Mouse (Mus musculus) embryonic facial prominence, embryonic 12.5 days (tissue): ENCODE measurements around the gene Ticam1. TPM values are rescaled to one million over a fixed set of nuclear protein-coding genes. Genes with fewer than 3 reads are reported as not detected.

ENCODE experiments used
- ATAC-seq: fragments of 200-750 bp; cut with Nextera tagmentation; 2 replicates; pipeline ENCODE4 v1.8.0; 2017; ENCODE audit not compliant: insufficient number of reproducible peaks, insufficient read depth, low FRiP score, low TSS enrichment
- H3K27ac ChIP-seq: fragments of 300-500 bp; sonication (generic); 2 replicates; pipeline ENCODE4 v1.5.1; 2016; ENCODE audit warnings: mild to moderate bottlenecking
- H3K27me3 ChIP-seq: fragments of 300-500 bp; sonication (generic); 2 replicates; pipeline ENCODE4 v1.6.1; 2016; ENCODE audit warnings: mild to moderate bottlenecking, moderate library complexity
- H3K36me3 ChIP-seq: fragments of 300-500 bp; sonication (generic); 2 replicates; pipeline ENCODE4 v1.6.1; 2016; ENCODE audit warnings: mild to moderate bottlenecking
- H3K4me1 ChIP-seq: fragments of 300-500 bp; sonication (generic); 2 replicates; pipeline ENCODE4 v1.6.1; 2016
- H3K4me2 ChIP-seq: fragments of 300-500 bp; sonication (generic); replicated peaks from 2 replicates; pipeline ENCODE4 v1.6.1; 2016; ENCODE audit warnings: mild to moderate bottlenecking, moderate library complexity
- H3K4me3 ChIP-seq: fragments of 300-500 bp; sonication (generic); 2 replicates; pipeline ENCODE4 v1.5.1; 2016; ENCODE audit warnings: mild to moderate bottlenecking
- H3K9ac ChIP-seq: fragments of 300-500 bp; sonication (generic); 2 replicates; pipeline ENCODE4 v1.6.1; 2016; ENCODE audit warnings: mild to moderate bottlenecking, moderate library complexity
- H3K9me3 ChIP-seq: fragments of 300-500 bp; sonication (generic); 2 replicates; pipeline ENCODE4 v1.6.1; 2016; ENCODE audit warnings: mild to moderate bottlenecking, moderate library complexity
- WGBS: fragments of 180-500 bp; shearing (Covaris S2); methylation state at CpG from one replicate; pipeline ENCODE4 v1.1.7; 2016; 5-methylcytosine and 5-hydroxymethylcytosine counted together
- polyA plus RNA-seq: library from polyadenylated mRNA; unstranded; fragments of >200 nt; fragmentation: Nextera tagmentation; extraction: Ambion mirVana; gene quantifications from 2 replicates; pipeline ENCODE4 v1.2.1, GENCODE M21; 2016

The Ticam1 gene
- polyA plus RNA-seq: 2.7 and 3.5 TPM in 2 replicates

DNA sequence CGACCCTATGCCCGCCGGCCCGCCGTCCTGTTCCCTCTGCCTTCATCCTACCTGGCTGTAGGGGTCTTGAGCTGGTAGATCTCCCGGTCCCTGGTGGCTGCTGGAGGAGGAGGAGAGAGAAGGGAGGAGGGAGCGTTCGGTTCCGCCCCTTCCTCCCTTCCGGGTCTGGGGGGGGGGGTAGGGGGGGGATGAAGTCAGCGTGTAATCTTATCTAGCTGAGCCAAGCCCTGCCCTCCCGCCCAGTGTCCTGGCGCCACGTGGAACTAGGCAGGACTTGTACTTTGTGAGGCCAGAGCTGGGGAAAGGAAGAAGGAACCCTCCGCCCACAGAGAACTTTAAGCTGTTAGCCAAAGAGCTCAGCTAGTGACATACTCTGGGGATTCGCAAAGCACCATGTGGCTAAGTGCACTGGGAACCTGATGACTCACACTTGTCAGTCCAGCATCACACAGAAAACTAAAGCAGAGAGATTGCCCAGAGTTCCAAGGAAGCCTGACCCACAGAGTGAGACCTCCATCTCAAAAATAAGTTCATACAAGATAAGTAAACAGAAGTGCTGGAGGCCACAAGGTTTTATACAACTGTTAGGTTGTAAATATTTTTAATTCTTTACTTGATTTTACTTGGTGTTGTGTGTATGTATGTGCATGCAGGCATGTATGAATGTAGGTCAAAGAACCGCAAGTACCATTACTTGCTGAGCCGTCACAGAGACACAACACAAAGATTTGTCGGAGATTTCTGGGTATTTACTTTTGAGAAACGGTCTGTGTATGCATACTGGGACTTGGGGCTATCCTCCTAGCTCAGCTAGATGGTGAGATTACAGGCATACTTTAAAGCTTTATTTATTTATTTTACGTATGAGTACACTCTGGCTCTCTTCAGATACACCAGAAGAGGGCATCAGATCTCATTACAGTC is at the start of gene Ticam1:
Gene Ticam1, minus strand, starts transcription at position 144 of the 924 bp plus-strand sequence.
- H3K36me3 ChIP-seq: peaks cover 26% of the 10 kb centered on the region
- WGBS: 8% methylated on average over 18 of the region's 21 CpGs

DNA sequence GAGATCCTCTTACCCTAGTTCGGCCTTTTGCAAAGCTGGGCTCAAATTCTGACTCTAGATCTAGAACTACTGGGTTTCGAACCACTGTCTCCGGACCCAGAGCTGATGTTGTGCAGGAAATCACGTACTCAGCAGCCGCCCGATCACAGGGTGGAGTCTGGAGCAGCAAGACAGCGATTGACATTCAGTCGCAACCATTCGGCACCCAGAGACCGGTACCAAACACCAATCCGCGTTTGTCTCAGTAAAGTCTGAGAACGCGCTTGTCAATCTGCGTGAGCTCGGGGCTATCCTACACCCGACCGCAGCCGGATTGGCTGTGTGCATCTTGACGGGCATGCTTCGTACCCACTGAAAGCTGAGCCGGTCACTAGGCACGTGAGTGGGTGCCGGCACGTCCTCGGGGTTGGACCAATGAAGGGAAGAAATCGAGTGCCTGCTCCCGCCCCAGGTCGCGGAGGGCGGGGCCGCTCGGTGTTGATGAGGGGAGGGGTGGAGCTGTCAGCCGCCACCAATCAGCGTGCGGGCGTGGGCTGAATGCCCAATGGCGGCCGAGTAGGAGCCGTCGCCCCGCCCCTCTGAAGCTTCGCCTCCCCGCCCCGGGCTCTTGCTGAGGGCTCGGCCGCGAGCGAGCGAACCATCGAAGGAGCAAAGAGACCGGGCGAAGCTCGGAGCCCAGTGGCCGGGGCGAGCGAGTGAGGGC is 49.0 kb upstream of the Ticam1 start, which contains the start of gene Kdm4b:
Gene Kdm4b, plus strand, starts transcription at position 613 of the 703 bp plus-strand sequence.
- under 1% methylated on average over 57 of the region's 57 CpGs for WGBS
- ATAC-seq: peak; percentile 100
- peak within 1 kb of the TSS; percentile 84 for H3K4me3 ChIP-seq

More for the DNA sequence above, at the start of gene Ticam1:
- Histone ChIP-seq H3K27me3 (no peaks in the 10 kb centered on the region), H3K4me2 (peak within 1 kb of the TSS; percentile 64), H3K4me3 (peak within 1 kb of the TSS; percentile 45), H3K9ac (peak within 1 kb of the TSS; percentile 56), H3K9me3 (no peaks in the 10 kb centered on the region), H3K4me1 (peaks cover 12% of the 10 kb centered on the region; the same call in 1 of the 2 replicates), H3K27ac (peak within 1 kb of the TSS; percentile 82)
- peak; percentile 90 for ATAC-seq

DNA sequence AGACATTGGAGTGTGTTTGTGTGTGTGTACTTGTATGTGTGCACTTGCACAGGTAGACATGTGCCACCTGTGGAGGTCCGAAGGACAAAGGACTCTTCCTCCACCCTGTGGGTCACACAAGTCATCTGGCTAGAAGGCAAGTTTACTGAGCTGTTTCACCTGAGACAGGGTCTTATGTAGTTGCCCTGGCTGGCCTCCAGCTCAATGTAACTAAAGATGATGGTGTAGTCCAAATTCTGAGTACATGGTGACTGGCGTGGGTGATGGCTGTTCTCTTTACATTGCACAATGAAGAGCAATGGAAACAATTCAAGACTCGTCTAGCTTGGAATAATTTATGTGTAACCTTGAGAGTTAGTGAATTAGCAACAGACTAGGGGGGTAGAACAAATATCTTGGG is 47.8 kb upstream of the Ticam1 start:
- ATAC-seq: no peak
- Histone ChIP-seq H3K36me3 (peaks cover 31% of the 10 kb centered on the region), H3K4me3 (no peak overlapping the region), H3K4me2 (no peak overlapping the region), H3K9ac (no peak overlapping the region), H3K27me3 (no peaks in the 10 kb centered on the region), H3K9me3 (no peaks in the 10 kb centered on the region), H3K27ac (no peak overlapping the region), H3K4me1 (peaks cover 24% of the 10 kb centered on the region)
- WGBS: 82% methylated on average over 3 of the region's 3 CpGs

More for the DNA sequence above, 49.0 kb upstream of the Ticam1 start, which contains the start of gene Kdm4b:
- Histone ChIP-seq H3K4me2 (peak within 1 kb of the TSS; percentile 94), H3K36me3 (peaks cover 19% of the 10 kb centered on the region), H3K4me1 (peaks cover 24% of the 10 kb centered on the region), H3K9ac (peak within 1 kb of the TSS; percentile 93), H3K27me3 (no peaks in the 10 kb centered on the region), H3K27ac (peak within 1 kb of the TSS; percentile 94), H3K9me3 (no peaks in the 10 kb centered on the region)

DNA sequence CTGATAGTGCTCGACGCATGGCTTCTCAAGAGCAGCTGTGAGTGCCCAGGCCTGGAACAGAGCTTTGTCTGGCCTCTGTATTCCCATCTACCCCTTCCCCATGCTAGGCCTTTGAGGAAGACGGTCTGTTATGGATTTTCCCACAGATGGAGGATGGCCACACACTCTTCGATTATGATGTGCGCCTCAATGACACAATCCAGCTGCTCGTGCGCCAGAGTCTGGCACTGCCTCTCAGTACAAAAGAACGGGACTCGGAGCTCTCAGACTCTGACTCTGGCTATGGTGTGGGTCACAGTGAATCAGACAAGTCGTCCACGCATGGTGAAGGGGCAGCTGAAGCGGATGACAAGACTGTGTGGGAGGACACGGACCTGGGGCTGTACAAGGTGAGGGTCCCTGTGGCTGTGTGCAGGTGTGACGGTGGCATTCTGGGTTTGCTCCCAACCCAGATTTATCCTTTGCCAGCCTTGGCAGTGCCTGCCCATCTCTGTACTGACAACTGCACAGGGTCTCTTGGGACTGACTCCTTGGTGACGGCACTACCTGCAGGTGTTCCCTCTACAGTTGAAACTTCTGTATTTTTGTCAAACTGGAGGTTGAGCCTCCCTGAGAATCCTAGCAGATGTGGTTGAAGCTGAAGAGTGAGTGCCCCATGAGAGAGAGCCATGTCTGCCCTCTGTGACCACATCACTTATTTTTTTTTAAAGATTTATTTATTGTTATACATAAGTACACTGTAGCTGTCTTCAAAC is 32.8 kb upstream of the Ticam1 start:
- Histone ChIP-seq H3K36me3 (peaks cover 80% of the 10 kb centered on the region), H3K27ac (no peak overlapping the region), H3K9ac (0 out of 2 replicates have a peak overlapping the region, but pooled peaks have one; percentile 10), H3K4me1 (peaks cover 26% of the 10 kb centered on the region), H3K4me2 (no peak overlapping the region), H3K9me3 (no peaks in the 10 kb centered on the region), H3K4me3 (no peak overlapping the region), H3K27me3 (no peaks in the 10 kb centered on the region)
- ATAC-seq: no peak
- 89% methylated on average over 15 of the region's 15 CpGs for WGBS

DNA sequence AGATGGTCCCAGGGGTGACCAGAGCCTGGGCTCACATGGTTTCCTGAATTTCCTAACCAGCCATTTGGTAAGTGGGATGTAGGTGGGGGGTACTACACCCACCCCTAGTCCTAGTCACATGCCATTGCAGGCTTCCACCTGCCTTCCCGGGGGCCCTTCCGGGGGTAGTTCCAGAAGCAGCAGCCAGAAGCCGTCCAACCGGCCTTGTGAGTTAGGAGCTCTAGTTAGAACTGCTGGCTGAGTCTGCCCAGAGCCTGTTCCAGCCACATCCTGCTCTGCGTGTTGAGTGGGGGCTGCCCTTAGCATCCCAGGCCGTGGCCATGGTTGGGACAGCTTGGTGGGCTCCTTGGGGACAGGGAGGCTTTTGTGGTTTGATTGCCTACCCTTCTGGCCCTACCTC is 31.5 kb upstream of the Ticam1 start:
- Histone ChIP-seq H3K9ac (no peak overlapping the region), H3K4me3 (no peak overlapping the region), H3K27me3 (no peaks in the 10 kb centered on the region), H3K4me2 (no peak overlapping the region), H3K9me3 (no peaks in the 10 kb centered on the region), H3K4me1 (peaks cover 26% of the 10 kb centered on the region), H3K36me3 (peaks cover 69% of the 10 kb centered on the region), H3K27ac (0 out of 2 replicates have a peak overlapping the region, but pooled peaks have one; percentile 4)
- no peak for ATAC-seq
- 77% methylated on average over 6 of the region's 6 CpGs for WGBS

DNA sequence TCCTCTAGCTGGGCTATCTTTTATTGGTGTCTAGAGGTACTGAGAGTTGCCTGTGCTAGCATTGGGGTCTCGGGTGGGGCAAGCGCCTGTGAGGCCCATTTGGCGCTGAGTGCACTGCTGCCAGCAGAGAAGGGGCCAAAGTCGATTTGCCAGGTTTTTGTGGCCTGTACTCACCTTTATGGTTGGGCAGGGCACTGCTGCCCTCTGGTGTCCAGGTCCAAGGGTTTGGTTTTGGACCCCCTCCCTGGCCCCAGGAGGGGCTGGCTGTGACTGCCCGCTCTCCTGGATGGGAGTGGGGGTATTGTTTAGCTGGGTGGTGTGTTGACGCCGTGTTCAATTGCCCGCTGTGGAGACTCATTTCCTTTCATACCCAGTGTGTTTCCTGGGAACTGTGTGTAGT is 29.2 kb upstream of the Ticam1 start:
- Histone ChIP-seq H3K27ac (peak overlapping the region; percentile 18; the same call in 1 of the 2 replicates), H3K27me3 (no peaks in the 10 kb centered on the region), H3K4me3 (peak overlapping the region; percentile 79), H3K4me2 (peak overlapping the region; percentile 95), H3K4me1 (peaks cover 34% of the 10 kb centered on the region), H3K9me3 (no peaks in the 10 kb centered on the region), H3K9ac (peak overlapping the region; percentile 77), H3K36me3 (peaks cover 48% of the 10 kb centered on the region)
- 71% methylated on average over 8 of the region's 8 CpGs for WGBS
- no peak for ATAC-seq

DNA sequence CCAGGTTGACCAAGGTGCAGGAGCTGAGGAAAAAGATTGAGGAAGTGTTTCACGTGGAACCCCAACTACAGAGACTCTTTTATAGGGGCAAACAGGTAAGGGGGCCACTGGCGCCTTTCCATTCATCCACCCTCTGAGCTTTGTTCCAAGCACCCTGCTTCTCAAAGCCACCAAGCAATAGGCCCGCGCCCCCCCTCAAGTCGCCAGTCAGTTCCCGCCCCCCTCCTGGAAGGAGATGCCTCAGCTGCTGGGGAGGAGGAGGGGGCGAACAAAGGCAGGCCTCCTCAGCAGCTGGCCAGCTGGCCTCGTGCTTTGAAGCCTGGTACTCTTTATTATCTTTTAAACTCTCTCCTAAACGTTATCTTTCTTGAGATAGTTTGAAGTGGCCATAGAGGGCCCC is 28.6 kb upstream of the Ticam1 start:
- H3K4me1 ChIP-seq: peaks cover 34% of the 10 kb centered on the region

DNA sequence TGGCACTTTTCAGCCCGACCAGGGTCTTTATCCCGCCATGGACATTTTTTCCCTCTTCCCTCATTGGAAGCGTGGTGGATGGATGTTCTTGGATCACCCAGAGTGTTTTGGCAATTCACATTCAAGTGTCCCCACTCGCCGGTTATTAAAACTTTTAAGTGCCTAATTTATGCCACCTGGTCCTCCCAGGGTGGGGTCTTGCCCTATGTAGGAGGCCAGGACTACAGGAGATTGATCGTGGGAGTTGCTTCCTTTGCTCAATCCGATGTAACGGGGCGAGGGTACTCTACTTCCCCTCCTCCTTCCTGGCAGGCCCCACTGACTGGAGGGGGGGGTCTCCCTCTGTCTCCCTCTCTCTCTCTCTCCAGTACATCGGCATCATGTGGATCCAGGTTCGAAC is 28.1 kb upstream of the Ticam1 start:
- Histone ChIP-seq H3K9me3 (no peaks in the 10 kb centered on the region), H3K4me2 (peak overlapping the region; percentile 95), H3K4me3 (peak overlapping the region; percentile 79), H3K27me3 (no peaks in the 10 kb centered on the region), H3K9ac (peak overlapping the region; percentile 77), H3K27ac (peak overlapping the region; percentile 66; the same call in 1 of the 2 replicates), H3K4me1 (peaks cover 34% of the 10 kb centered on the region), H3K36me3 (peaks cover 37% of the 10 kb centered on the region)
- 9% methylated on average over 11 of the region's 11 CpGs for WGBS
- no peak for ATAC-seq

More for the DNA sequence above, 28.6 kb upstream of the Ticam1 start:
- Histone ChIP-seq H3K9me3 (no peaks in the 10 kb centered on the region), H3K27ac (peak overlapping the region; percentile 18), H3K4me2 (peak overlapping the region; percentile 95), H3K4me3 (peak overlapping the region; percentile 79), H3K36me3 (peaks cover 41% of the 10 kb centered on the region), H3K9ac (peak overlapping the region; percentile 77), H3K27me3 (no peaks in the 10 kb centered on the region)
- WGBS: 36% methylated on average over 8 of the region's 9 CpGs
- ATAC-seq: no peak

DNA sequence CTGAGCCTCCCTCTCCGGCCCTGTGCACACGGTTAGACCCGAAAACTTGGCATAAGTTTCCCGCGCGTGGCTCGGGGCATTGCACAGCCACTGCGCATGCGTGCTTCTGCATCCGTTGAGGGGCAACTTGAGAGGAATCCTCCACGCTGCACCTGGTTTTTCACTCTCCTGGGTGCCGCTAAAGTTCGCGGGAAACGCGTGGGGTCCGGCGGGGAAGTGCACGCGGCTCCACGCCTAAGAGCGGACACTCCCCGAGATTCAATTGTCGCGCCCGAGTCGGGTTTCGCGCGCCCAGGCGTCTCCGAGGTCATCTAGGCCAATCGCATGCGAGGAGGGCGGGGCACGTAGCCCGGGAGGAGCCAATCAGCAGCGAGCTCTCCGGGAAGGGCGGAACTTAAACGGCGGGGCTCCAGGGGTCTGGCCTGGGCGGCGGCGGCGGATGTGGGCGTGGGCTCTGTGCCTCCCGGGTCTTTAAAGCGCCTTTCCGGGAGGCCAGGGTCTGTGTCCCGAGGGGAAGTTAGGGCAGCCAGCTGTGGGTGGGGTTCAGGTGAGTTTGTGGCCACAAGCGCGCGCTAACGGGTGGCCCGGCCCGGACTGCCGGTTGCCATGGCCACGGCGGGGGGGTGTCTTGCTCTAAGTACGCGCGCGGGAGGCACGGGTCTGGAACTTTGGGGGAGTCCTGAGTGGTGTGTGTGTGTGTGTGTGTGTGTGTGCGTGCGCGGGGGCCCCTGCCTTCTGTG is 27.4 kb upstream of the Ticam1 start:
- under 1% methylated on average over 68 of the region's 68 CpGs for WGBS
- Histone ChIP-seq H3K4me2 (peak overlapping the region; percentile 95), H3K9me3 (no peaks in the 10 kb centered on the region), H3K9ac (peak overlapping the region; percentile 77), H3K4me1 (peaks cover 34% of the 10 kb centered on the region), H3K4me3 (peak overlapping the region; percentile 79), H3K27me3 (no peaks in the 10 kb centered on the region), H3K36me3 (peaks cover 30% of the 10 kb centered on the region), H3K27ac (peak overlapping the region; percentile 90)
- ATAC-seq: peak; percentile 85

DNA sequence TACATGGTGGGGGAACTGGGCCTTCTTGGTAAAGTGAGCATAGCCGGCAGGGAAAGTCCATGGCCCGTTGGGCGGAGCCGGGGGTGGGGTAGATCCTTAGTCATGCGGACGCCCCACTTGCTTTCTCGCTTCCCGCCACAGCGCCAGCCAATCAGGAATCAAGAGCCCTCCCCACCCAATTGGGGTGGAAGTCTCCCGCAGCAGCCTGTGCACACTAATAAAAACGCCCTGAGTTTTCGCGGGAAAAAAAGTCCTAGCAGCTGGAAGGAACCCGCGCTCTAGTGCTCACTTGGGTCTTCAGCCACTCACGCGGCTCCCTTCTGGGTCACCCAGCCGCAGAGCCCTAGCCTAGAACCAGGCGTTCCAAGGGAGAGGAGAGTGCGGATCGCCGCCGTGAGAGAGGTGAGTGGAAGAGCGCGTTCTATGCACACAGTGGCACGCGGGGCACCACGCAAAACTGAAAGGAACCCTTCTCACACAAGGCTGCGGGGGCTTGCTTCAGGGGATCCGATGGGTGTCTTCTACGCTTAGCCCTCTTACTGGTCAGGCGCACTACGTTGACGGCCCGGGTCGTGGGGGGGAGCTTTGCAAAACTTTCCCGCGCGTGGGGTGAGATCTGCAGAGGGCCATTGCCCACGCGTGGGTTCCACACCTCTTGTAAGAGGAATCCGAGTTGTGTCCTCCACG is 26.7 kb upstream of the Ticam1 start, which contains the start of gene Uhrf1:
Gene Uhrf1, plus strand, starts transcription at position 162 of the 687 bp plus-strand sequence.
- peak within 1 kb of the TSS; percentile 77 for H3K9ac ChIP-seq

More for the DNA sequence above, 26.7 kb upstream of the Ticam1 start, which contains the start of gene Uhrf1:
- Histone ChIP-seq H3K4me3 (peak within 1 kb of the TSS; percentile 79), H3K27ac (peak within 1 kb of the TSS; percentile 90), H3K27me3 (no peaks in the 10 kb centered on the region), H3K9me3 (no peaks in the 10 kb centered on the region), H3K4me2 (peak within 1 kb of the TSS; percentile 95), H3K4me1 (peaks cover 34% of the 10 kb centered on the region), H3K36me3 (peaks cover 24% of the 10 kb centered on the region)
- peak; percentile 69 for ATAC-seq
- WGBS: 1% methylated on average over 43 of the region's 43 CpGs
